Mouse (Mus musculus): ENCODE measurements around the gene Mcm9. TPM values are rescaled to one million over a fixed set of nuclear protein-coding genes. Genes with fewer than 3 reads are reported as not detected.

The Mcm9 gene
- polyA plus RNA-seq, 1 experiment from 2014 or later = 9.3 TPM

DNA sequence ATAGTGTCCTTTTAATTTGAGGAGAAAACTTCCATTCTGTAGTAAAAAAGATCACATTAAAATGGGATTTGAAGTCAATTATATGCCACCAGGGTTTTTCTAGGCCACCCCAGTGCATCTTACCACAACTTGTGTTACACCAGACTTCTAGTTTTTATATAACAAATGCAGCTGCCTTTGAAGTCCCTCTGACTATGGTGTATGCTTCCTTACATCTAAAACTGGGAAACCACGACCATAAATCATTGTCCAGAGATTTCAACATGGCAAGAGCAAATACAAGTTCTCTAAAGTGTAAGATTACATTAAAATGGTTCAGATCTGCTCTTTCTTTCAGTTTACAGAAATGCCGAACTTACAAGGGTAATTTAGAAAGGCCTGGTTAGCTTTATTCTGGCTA lies 22.0 kb downstream of the Mcm9 start:
- no peak for ATAC-seq (ENCODE audit: insufficient number of reproducible peaks, low FRiP score, low TSS enrichment, low read depth)
- Histone ChIP-seq H3K27me3 (no peaks in the 10 kb centered on the region), H3K9me3 (no peaks in the 10 kb centered on the region), H3K4me2 (no peak overlapping the region), H3K4me1 (no peaks in the 10 kb centered on the region), H3K36me3 (peaks cover 58% of the 10 kb centered on the region), H3K9ac (no peak overlapping the region), H3K27ac (no peak overlapping the region), H3K4me3 (no peak overlapping the region)
- 59% methylated on average over 2 of the region's 2 CpGs for WGBS

DNA sequence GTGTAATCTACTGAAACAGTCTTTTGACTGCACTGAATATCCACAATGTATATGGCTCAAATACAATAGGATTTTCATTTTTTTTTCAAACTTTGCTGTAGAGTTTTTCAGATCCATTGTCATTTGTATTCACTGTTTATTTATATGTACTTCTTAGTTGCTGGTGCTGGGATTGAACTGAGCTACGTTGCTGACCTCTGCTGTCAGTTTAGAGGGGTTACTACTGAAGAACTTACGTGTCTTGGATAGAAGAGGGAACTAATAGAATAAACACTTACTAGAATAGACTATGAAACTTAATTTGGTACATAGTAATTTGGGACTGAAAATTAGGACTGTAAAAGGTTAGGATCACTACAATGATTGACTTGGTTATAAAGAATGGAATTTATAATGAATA lies 24.9 kb downstream of the Mcm9 start:
- WGBS = 67% methylated on average over 2 of the region's 2 CpGs
- H3K36me3 ChIP-seq = peaks cover 44% of the 10 kb centered on the region

DNA sequence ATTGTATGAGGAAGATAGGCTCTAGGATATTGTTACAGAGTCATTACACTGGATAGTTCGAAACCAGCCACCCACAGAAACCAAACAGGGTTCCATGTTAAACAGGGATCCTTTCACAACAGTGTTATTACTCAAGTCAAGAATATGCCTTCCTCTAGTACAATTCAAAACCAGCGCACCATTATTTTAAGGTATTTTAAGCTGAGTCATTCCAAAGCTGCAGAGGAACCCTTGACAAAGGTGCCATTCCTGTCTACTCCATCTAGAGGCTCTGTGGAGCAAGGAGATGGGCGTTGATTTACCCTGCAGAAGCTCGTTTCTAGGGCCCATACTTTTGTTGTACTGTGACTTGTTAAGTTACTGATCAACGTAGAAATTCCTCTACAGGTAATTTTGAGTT lies 31.4 kb downstream of the Mcm9 start:
- H3K4me2 ChIP-seq = no peak overlapping the region; the same call in 1 of the 2 replicates
- no peak overlapping the region for H3K9ac ChIP-seq
- 48% methylated on average over 5 of the region's 5 CpGs for WGBS
- peaks cover 5% of the 10 kb centered on the region for H3K36me3 ChIP-seq
- no peak for ATAC-seq (ENCODE audit: insufficient number of reproducible peaks, low FRiP score, low TSS enrichment, low read depth)
- no peak overlapping the region for H3K27ac ChIP-seq
- H3K27me3 ChIP-seq = no peaks in the 10 kb centered on the region
- H3K9me3 ChIP-seq = no peaks in the 10 kb centered on the region
- peaks cover 7% of the 10 kb centered on the region; the same call in 1 of the 2 replicates for H3K4me1 ChIP-seq
- no peak overlapping the region; the same call in 1 of the 2 replicates for H3K4me3 ChIP-seq

More for the DNA sequence above, 24.9 kb downstream of the Mcm9 start:
- no peaks in the 10 kb centered on the region for H3K27me3 ChIP-seq
- no peaks in the 10 kb centered on the region for H3K9me3 ChIP-seq
- no peak overlapping the region for H3K9ac ChIP-seq
- H3K27ac ChIP-seq = no peak overlapping the region
- no peak overlapping the region for H3K4me3 ChIP-seq
- no peak for ATAC-seq (ENCODE audit: insufficient number of reproducible peaks, low FRiP score, low TSS enrichment, low read depth)
- H3K4me1 ChIP-seq = no peaks in the 10 kb centered on the region
- no peak overlapping the region for H3K4me2 ChIP-seq

DNA sequence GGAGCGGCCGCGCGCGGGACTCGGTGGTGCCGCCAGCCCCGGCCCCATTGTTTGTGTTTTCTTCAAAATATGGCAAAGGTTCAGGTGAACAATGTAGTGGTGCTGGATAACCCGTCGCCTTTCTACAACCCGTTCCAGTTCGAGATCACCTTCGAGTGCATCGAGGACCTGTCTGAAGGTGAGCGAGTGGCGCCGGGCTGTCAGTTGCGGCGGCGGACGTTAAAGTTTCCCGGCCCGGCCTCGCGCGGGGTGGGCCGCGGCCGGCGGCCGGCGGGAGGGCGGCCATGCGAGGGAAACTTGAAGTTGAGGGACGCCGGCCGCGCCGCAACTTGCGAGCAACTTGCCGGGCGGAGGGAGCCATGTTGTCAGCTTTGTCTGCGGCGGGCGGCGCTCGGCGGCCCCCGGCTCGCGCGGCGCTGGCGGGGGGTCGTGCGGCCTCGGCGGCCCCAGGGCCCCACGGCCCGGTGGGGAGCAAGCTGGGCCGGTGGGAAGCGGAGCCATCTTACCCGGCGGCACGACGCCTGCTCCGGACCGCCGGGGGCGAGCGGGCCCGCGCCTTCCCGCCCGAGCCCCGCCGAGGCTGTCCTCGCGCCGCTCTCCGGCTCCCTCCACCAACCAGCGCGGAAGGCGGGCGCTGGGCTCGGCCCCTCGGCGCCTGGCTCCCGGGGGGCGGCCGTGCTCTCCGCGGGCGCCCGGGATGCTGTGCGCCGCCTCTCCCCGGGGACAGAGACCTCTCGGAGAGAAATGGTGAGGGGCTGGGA lies 32.9 kb downstream of the Mcm9 start:
- Histone ChIP-seq H3K4me2 (peak overlapping the region; percentile 58), H3K27ac (peak overlapping the region; percentile 99), H3K4me3 (peak overlapping the region; percentile 94), H3K27me3 (no peaks in the 10 kb centered on the region), H3K9me3 (no peaks in the 10 kb centered on the region), H3K9ac (peak overlapping the region; percentile 93), H3K4me1 (peaks cover 7% of the 10 kb centered on the region; the same call in 1 of the 2 replicates), H3K36me3 (no peaks in the 10 kb centered on the region; the same call in 1 of the 2 replicates)
- ATAC-seq (ENCODE audit: insufficient number of reproducible peaks, low FRiP score, low TSS enrichment, low read depth) = 0 out of 2 replicates have a peak, but pooled peaks have one; percentile 32
- WGBS = under 1% methylated on average over 99 of the region's 99 CpGs

DNA sequence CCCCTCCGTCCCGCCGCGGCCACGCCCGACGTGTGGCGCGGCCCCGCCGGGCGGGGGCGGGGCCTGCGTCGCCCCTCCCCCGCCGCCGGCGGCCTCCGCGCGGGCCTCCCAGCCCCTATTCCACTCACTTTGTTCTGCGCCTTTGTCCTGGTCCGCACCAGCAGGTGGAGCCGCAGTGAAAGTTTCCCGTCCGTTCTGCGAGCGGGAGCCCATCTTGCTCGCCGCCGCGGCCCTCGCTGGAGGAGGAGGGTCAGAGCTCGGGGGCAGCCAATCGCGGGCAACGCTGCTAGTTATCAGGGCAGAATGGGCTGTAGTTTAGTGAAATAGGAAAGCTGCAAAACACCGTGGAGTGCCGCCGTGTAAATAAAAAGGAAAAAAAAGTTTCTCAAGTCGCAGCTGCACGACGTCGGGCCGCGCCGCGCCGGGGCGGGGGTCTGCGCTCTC lies 33.5 kb downstream of the Mcm9 start, which contains the start of gene Asf1a:
Gene Asf1a (plus strand): TSS at position 81 of the 444 bp plus-strand sequence.
- no peaks in the 10 kb centered on the region for H3K36me3 ChIP-seq
- peak within 1 kb of the TSS; percentile 99 for H3K27ac ChIP-seq
- peak within 1 kb of the TSS; percentile 62 for H3K4me2 ChIP-seq
- H3K4me3 ChIP-seq = peak within 1 kb of the TSS; percentile 94
- H3K9ac ChIP-seq = peak within 1 kb of the TSS; percentile 93
- H3K4me1 ChIP-seq = peaks cover 7% of the 10 kb centered on the region; the same call in 1 of the 2 replicates
- peak; percentile 97 for ATAC-seq (ENCODE audit: insufficient number of reproducible peaks, low FRiP score, low TSS enrichment, low read depth)
- H3K9me3 ChIP-seq = no peaks in the 10 kb centered on the region
- no peaks in the 10 kb centered on the region for H3K27me3 ChIP-seq
- under 1% methylated on average over 52 of the region's 52 CpGs for WGBS

DNA sequence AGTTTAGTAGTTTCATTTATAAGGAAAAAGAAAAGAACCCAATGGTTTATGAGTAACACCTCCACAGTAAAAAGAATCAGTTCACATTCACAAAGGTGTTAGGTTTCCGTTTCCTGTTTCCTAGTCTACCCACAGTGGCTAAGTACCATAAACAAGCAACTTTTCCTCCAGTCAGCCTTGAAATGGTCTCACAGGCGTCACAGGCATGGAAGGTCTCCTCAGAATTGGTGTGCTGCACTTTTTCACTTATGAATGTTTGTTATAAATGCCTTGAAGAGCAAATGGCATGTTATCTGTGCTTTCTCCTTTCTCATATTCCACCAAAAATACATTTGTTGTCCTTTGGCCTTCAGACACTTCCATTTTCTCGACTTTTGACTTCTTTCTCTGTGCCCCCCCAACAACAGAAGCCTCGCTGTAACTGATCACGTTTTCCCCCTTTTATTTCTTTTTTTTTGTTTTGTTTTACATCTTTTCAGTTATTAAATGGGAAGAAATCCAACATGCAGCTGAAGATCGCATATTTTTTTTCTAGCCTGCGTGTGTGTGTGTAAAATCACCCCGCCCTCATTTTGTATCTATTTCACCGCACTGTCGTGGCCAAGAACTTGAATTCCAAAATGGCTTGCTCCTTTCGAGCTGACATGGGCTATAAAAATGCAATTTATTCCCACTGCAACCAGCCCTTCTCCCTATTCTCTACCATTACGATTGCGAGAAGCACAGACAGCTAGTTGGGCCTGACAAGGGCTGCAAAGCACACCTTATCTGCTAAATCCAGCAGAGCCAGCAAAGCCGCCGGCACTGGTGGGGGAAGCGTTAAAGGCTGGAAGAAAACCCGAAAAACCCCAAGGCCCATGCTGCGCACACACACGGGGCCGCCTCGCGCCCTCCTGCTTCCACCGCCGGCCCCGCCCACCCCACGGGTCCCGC lies 34.2 kb downstream of the Mcm9 start:
- 4% methylated on average over 25 of the region's 27 CpGs for WGBS
- H3K27me3 ChIP-seq = no peaks in the 10 kb centered on the region
- H3K4me2 ChIP-seq = peak overlapping the region; percentile 62
- H3K4me3 ChIP-seq = peak overlapping the region; percentile 94
- peak overlapping the region; percentile 50 for H3K9ac ChIP-seq
- no peaks in the 10 kb centered on the region for H3K9me3 ChIP-seq
- ATAC-seq (ENCODE audit: insufficient number of reproducible peaks, low FRiP score, low TSS enrichment, low read depth) = peak; percentile 94
- peak overlapping the region; percentile 99 for H3K27ac ChIP-seq
- H3K4me1 ChIP-seq = peaks cover 7% of the 10 kb centered on the region; the same call in 1 of the 2 replicates
- no peaks in the 10 kb centered on the region for H3K36me3 ChIP-seq

DNA sequence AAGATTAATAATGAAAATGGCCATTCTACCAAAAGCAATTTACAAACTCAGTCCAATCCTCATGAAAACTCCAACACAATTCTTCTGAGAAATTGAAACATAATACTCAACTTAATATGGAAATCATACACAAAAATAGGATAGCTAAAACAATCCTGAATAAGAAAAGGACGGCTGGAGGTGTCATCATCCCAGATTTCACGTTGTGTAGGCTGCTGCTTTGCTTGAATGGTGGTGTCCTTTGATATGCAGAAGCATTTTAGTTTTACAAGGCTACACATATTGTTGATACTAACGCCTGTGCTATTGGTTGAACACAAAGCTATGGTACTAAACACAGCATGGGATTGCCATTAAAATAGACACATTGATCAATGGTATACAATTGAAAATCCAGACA lies 44.5 kb downstream of the Mcm9 start:
- Histone ChIP-seq H3K27me3 (no peaks in the 10 kb centered on the region), H3K4me1 (peaks cover 4% of the 10 kb centered on the region), H3K4me2 (no peak overlapping the region), H3K27ac (no peak overlapping the region), H3K4me3 (no peak overlapping the region), H3K9me3 (no peaks in the 10 kb centered on the region), H3K9ac (no peak overlapping the region), H3K36me3 (no peaks in the 10 kb centered on the region)
- 70% methylated on average over 3 of the region's 3 CpGs for WGBS
- no peak for ATAC-seq (ENCODE audit: insufficient number of reproducible peaks, low FRiP score, low TSS enrichment, low read depth)

DNA sequence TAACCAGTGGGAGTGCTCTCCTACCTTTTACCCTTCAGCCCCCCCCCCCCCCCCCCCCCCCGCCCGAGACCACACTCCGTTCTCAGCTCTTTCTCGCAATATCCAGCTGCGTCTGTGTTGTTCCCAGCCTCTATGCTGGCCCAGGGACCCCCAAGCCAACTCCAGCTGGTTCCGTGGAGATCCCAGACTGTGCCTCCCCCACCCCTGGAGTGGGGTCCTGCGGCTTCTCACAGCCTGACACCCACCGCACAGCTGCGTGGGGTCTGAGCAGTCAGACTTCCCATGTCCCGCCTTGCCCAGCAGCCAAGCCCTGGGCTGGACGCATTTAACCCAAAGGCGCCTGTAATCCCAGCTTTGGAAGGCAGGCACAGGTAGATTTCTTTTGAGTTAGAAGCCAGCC lies 49.2 kb downstream of the Mcm9 start:
- 35% methylated on average over 11 of the region's 12 CpGs for WGBS
- no peaks in the 10 kb centered on the region for H3K27me3 ChIP-seq
- H3K36me3 ChIP-seq = no peaks in the 10 kb centered on the region
- H3K4me1 ChIP-seq = peaks cover 8% of the 10 kb centered on the region
- H3K4me2 ChIP-seq = peak overlapping the region; percentile 61
- peak overlapping the region; percentile 39 for H3K4me3 ChIP-seq
- no peak overlapping the region for H3K27ac ChIP-seq
- ATAC-seq (ENCODE audit: insufficient number of reproducible peaks, low FRiP score, low TSS enrichment, low read depth) = peak; percentile 10; the same call in 1 of the 2 replicates
- H3K9me3 ChIP-seq = no peaks in the 10 kb centered on the region
- no peak overlapping the region for H3K9ac ChIP-seq

DNA sequence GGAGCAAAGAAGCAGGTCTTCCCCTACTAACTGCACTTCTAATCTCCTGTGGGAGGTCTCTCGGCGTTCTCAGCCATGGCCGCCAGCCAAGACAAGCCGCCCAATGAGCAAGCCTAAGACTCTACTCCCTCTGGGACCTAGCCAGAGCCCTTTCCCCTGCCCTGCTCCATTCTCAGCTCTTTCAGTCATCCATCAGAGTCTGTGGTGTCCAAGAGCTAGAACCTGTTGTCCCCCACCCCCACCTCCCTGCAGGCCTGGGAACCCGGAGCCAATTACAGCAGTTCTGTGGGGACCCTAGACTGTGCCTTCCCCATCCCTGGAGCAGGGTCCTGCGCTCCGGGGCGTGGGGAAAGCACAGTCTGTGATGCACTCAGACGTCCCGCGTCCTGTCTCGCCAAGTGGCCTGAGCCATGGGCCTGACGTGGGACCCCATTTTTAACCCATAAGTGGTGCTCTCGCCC lies 49.6 kb downstream of the Mcm9 start:
- peaks cover 8% of the 10 kb centered on the region for H3K4me1 ChIP-seq
- H3K4me3 ChIP-seq = peak overlapping the region; percentile 39
- no peaks in the 10 kb centered on the region for H3K27me3 ChIP-seq
- WGBS = 19% methylated on average over 14 of the region's 14 CpGs
- peak overlapping the region; percentile 61 for H3K4me2 ChIP-seq
- H3K27ac ChIP-seq = no peak overlapping the region
- H3K36me3 ChIP-seq = no peaks in the 10 kb centered on the region
- H3K9ac ChIP-seq = no peak overlapping the region
- ATAC-seq (ENCODE audit: insufficient number of reproducible peaks, low FRiP score, low TSS enrichment, low read depth) = peak; percentile 67
- no peaks in the 10 kb centered on the region for H3K9me3 ChIP-seq

DNA sequence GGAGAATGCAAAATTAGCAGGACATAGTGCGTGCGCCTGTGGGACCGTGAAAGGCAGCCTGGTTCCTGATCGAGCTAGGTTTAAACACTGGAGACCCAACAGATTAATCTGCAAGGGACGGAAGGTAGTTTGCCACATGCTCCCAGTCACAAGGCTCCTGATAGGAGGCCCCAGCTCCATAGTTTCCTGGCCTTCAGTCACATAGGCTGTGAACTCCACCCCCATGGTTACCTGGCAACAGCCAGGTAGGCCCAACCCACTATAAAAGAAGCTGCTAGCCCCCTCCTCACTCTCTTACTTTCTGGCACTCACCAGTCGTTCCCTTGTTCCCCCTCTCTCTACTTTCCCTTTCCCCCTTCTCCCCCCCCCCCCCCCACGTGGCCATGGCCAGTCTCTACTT lies 50.1 kb downstream of the Mcm9 start:
- peak overlapping the region; percentile 61 for H3K4me2 ChIP-seq
- no peak overlapping the region for H3K27ac ChIP-seq
- no peaks in the 10 kb centered on the region for H3K9me3 ChIP-seq
- ATAC-seq (ENCODE audit: insufficient number of reproducible peaks, low FRiP score, low TSS enrichment, low read depth) = no peak
- 43% methylated on average over 7 of the region's 7 CpGs for WGBS
- peaks cover 8% of the 10 kb centered on the region for H3K4me1 ChIP-seq
- no peak overlapping the region for H3K9ac ChIP-seq
- H3K27me3 ChIP-seq = no peaks in the 10 kb centered on the region
- H3K36me3 ChIP-seq = no peaks in the 10 kb centered on the region
- H3K4me3 ChIP-seq = peak overlapping the region; percentile 39

DNA sequence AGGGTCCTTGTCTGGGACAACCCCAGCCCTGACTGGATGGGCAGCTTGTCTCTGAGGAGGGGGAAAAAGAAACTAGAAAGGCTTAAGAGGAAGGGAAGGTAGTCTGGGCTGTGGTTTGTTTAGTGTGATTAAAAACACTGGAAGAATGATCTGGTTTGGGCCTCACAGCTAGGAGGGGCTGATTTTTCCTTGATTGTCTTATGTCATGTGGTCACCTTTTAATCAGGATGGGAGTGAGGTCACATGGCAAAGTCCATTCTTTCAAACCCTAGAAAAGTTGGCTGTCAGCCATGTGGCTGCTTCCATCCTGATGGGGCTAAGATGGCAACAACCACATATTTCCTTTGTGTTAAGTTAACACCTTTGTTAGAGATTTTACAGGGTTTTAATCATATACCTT lies 61.7 kb downstream of the Mcm9 start:
- Histone ChIP-seq H3K9me3 (no peaks in the 10 kb centered on the region), H3K9ac (no peak overlapping the region), H3K4me1 (no peaks in the 10 kb centered on the region), H3K4me2 (no peak overlapping the region), H3K4me3 (no peak overlapping the region), H3K27ac (no peak overlapping the region), H3K27me3 (no peaks in the 10 kb centered on the region), H3K36me3 (0 out of 2 replicates have a peak, but pooled peaks cover 2% of the 10 kb centered on the region)
- no peak for ATAC-seq (ENCODE audit: insufficient number of reproducible peaks, low FRiP score, low TSS enrichment, low read depth)

Data from limb, embryonic 15.5 days (tissue).